Mouse (Mus musculus) macrophage (primary cell): Measurements from ENCODE around the gene Txn1. TPM values are rescaled to one million over a fixed set of nuclear protein-coding genes. Genes with fewer than 3 reads are reported as not detected.

ENCODE experiments used
- H3K27ac ChIP-seq: fragments of 350-480 bp; formaldehyde crosslinking; 2 replicates; pipeline ENCODE4 v1.9.0; 2021
- H3K36me3 ChIP-seq: fragments of 350-480 bp; formaldehyde crosslinking; 2 replicates; pipeline ENCODE4 v1.9.0; 2021; ENCODE audit errors: inconsistent target
- H3K4me3 ChIP-seq: fragments of 350-480 bp; formaldehyde crosslinking; 2 replicates; pipeline ENCODE4 v1.9.0; 2021; ENCODE audit errors: inconsistent target
- H3K79me2 ChIP-seq: fragments of 350-480 bp; formaldehyde crosslinking; 2 replicates; pipeline ENCODE4 v1.9.0; 2021; ENCODE audit errors: inconsistent target
- WGBS: methylation state at CpG from one replicate; pipeline ENCODE4 v1.1.7; 2026; ENCODE audit warnings: inconsistent platforms; ENCODE audit not compliant: missing documents; 5-methylcytosine and 5-hydroxymethylcytosine counted together
- polyA plus RNA-seq: library from polyadenylated mRNA; stranded (reverse); fragments of 250-400 nt; gene quantifications from 3 replicates; pipeline ENCODE4 v1.2.4, GENCODE M21; 2018; ENCODE audit warnings: inconsistent platforms
- total RNA-seq, 78 experiments: library from RNA; depleted of rRNA; stranded (reverse); fragments of 250-400 nt; gene quantifications; 1 replicate in 9 of 78; 2 replicates in 24 of 78; 3 replicates in 43 of 78; 4 replicates in 2 of 78; pipeline ENCODE4 v1.2.4; 2018; ENCODE audit warnings: inconsistent platforms in 56 of 78

Gene Txn1
- total RNA-seq (2018; cell fraction: chromatin; rRNA removed) = 10 to 100 TPM in 25 of 26 experiments, 1 to 10 TPM in 1; 8.4 to 52.5 (median 27.3) TPM
- 100 to 1,000 TPM; 190 to 516 (median 338) TPM for total RNA-seq (2018; cell fraction: cytosol; rRNA removed)
- 100 to 1,000 TPM in 13 of 26 experiments, 10 to 100 TPM in 13; 26.1 to 225 (median 97.9) TPM for total RNA-seq (2018; cell fraction: nucleus; rRNA removed)
- polyA plus RNA-seq = 110 to 313 TPM (median 221 TPM) in 3 replicates

GRCm38 (mm10) chr4:57956029-57956960, at the start of gene Txn1:
Gene Txn1, minus strand, starts transcription at chr4:57956411.
- 1% methylated on average over 68 of the region's 71 CpGs for WGBS

GRCm38 (mm10) chr4:58003501-58003900, 47.3 kb upstream of the Txn1 start:
- Histone ChIP-seq H3K27ac (no peak overlapping the region), H3K4me3 (no peak overlapping the region), H3K79me2 (no peaks in the 10 kb centered on the region), H3K36me3 (no peaks in the 10 kb centered on the region)
- WGBS = 75% methylated on average over 3 of the region's 3 CpGs

More at GRCm38 (mm10) chr4:57956029-57956960, at the start of gene Txn1:
- Histone ChIP-seq H3K79me2 (peaks cover 47% of the 10 kb centered on the region), H3K4me3 (peak within 1 kb of the TSS; percentile 90), H3K27ac (peak within 1 kb of the TSS; percentile 97), H3K36me3 (peaks cover 7% of the 10 kb centered on the region)

GRCm38 (mm10) chr4:57991425-57991824, 35.2 kb upstream of the Txn1 start:
- Histone ChIP-seq H3K36me3 (no peaks in the 10 kb centered on the region), H3K27ac (no peak overlapping the region), H3K4me3 (no peak overlapping the region), H3K79me2 (no peaks in the 10 kb centered on the region)
- 69% methylated on average over 1 of the region's 1 CpGs for WGBS

- Histone ChIP-seq H3K27ac (no peak overlapping the region), H3K36me3 (no peaks in the 10 kb centered on the region), H3K4me3 (no peak overlapping the region), H3K79me2 (no peaks in the 10 kb centered on the region)
- 91% methylated on average over 6 of the region's 6 CpGs for WGBS
These were observed 18.3 kb upstream of the Txn1 start for GRCm38 (mm10) chr4:57974400-57975117.

GRCm38 (mm10) chr4:57973592-57974268, 17.5 kb upstream of the Txn1 start:
- 84% methylated on average over 6 of the region's 6 CpGs for WGBS
- Histone ChIP-seq H3K79me2 (no peaks in the 10 kb centered on the region), H3K27ac (no peak overlapping the region), H3K4me3 (no peak overlapping the region), H3K36me3 (no peaks in the 10 kb centered on the region)

GRCm38 (mm10) chr4:57970285-57970684, 14.1 kb upstream of the Txn1 start:
- Histone ChIP-seq H3K27ac (no peak overlapping the region), H3K79me2 (no peaks in the 10 kb centered on the region), H3K36me3 (no peaks in the 10 kb centered on the region), H3K4me3 (no peak overlapping the region)

GRCm38 (mm10) chr4:57967195-57967594, 11.0 kb upstream of the Txn1 start:
- no peaks in the 10 kb centered on the region for H3K79me2 ChIP-seq
- no peaks in the 10 kb centered on the region for H3K36me3 ChIP-seq
- H3K4me3 ChIP-seq = no peak overlapping the region
- H3K27ac ChIP-seq = no peak overlapping the region
- 97% methylated on average over 3 of the region's 3 CpGs for WGBS

- Histone ChIP-seq H3K36me3 (no peaks in the 10 kb centered on the region), H3K27ac (no peak overlapping the region), H3K4me3 (no peak overlapping the region), H3K79me2 (no peaks in the 10 kb centered on the region)
- 95% methylated on average over 4 of the region's 4 CpGs for WGBS
These were observed 9.3 kb upstream of the Txn1 start for GRCm38 (mm10) chr4:57965516-57965915.

GRCm38 (mm10) chr4:57964143-57964542, 7.9 kb upstream of the Txn1 start:
- no peaks in the 10 kb centered on the region for H3K79me2 ChIP-seq
- no peak overlapping the region for H3K4me3 ChIP-seq
- no peaks in the 10 kb centered on the region for H3K36me3 ChIP-seq
- no peak overlapping the region for H3K27ac ChIP-seq
- WGBS = 82% methylated on average over 1 of the region's 1 CpGs

- H3K27ac ChIP-seq = no peak overlapping the region
- 61% methylated on average over 8 of the region's 8 CpGs for WGBS
These were observed 2.8 kb upstream of the Txn1 start for GRCm38 (mm10) chr4:57959056-57959455.

GRCm38 (mm10) chr4:57958098-57958497, 1.9 kb upstream of the Txn1 start:
- Histone ChIP-seq H3K36me3 (no peaks in the 10 kb centered on the region), H3K27ac (peak overlapping the region; percentile 97), H3K4me3 (no peak overlapping the region), H3K79me2 (peaks cover 29% of the 10 kb centered on the region)
- WGBS = 22% methylated on average over 9 of the region's 9 CpGs

More at GRCm38 (mm10) chr4:57959056-57959455, 2.8 kb upstream of the Txn1 start:
- H3K36me3 ChIP-seq = no peaks in the 10 kb centered on the region
- peaks cover 19% of the 10 kb centered on the region for H3K79me2 ChIP-seq
- H3K4me3 ChIP-seq = no peak overlapping the region

GRCm38 (mm10) chr4:57957200-57958085, 1.2 kb upstream of the Txn1 start:
- Histone ChIP-seq H3K36me3 (no peaks in the 10 kb centered on the region), H3K27ac (peak overlapping the region; percentile 97), H3K79me2 (peaks cover 35% of the 10 kb centered on the region), H3K4me3 (peak overlapping the region; percentile 45)
- 39% methylated on average over 11 of the region's 11 CpGs for WGBS

GRCm38 (mm10) chr4:57955544-57955958, 660 bp downstream of the Txn1 start:
- peak overlapping the region; percentile 73 for H3K27ac ChIP-seq
- H3K4me3 ChIP-seq = peak overlapping the region; percentile 90
- WGBS = 6% methylated on average over 25 of the region's 25 CpGs
- H3K79me2 ChIP-seq = peaks cover 54% of the 10 kb centered on the region
- peaks cover 14% of the 10 kb centered on the region for H3K36me3 ChIP-seq
